13 mouse cellular contexts compared by ENCODE assay signal in genomic region chr5:15670789-15671188, GRCm38 (mm10). TPM values are rescaled to one million over a fixed set of nuclear protein-coding genes. Genes with fewer than 3 reads are reported as not detected.
DNase-seq lines count a peak whose midpoint lies in the region; ATAC-seq and TF ChIP-seq lines count a peak whose summit lies in the region.
"Not testable (repeated sequence)": the region's sequence is repeated elsewhere in the genome, so short reads cannot be mapped to it uniquely, and the experiment has no call there.
"Had no signal": no experiment of that assay in that cellular context is flagged by ENCODE, and none has a peak within 500 bp of the region (broad histone marks: within the 10 kb centered on the region; RNA-seq: fewer than 3 reads in every experiment).

No protein-coding gene starts in this region.

- not testable (repeated sequence) for H3K4me1 ChIP-seq in forebrain, embryonic 11.5 days (replicated peaks; ENCODE audit: control insufficient read depth, insufficient read depth, low read length); hindbrain, embryonic 11.5 days (replicated peaks; ENCODE audit: control insufficient read depth, insufficient read depth, low read length); kidney, embryonic 15.5 days; lung, embryonic 14.5 days (ENCODE audit: insufficient read depth); midbrain, embryonic 13.5 days (replicated peaks); stomach, embryonic 16.5 days (ENCODE audit: control insufficient read depth, insufficient read depth, low read length)

- H3K27ac ChIP-seq in forebrain, embryonic 11.5 days (ENCODE audit: low read depth, low read length); hindbrain, embryonic 11.5 days (ENCODE audit: low read depth, low read length); kidney, embryonic 15.5 days; lung, embryonic 14.5 days (ENCODE audit: low read depth); midbrain, embryonic 13.5 days; stomach, embryonic 16.5 days (ENCODE audit: low read length): not testable (repeated sequence)

- ATAC-seq in forebrain, embryonic 11.5 days (replicated peaks; ENCODE audit: low FRiP score) = 0 out of 2 replicates have a peak, but pooled peaks have one; percentile 21
- peak; percentile 56 for ATAC-seq in hindbrain, embryonic 11.5 days (ENCODE audit: low FRiP score)
- ATAC-seq in kidney, embryonic 15.5 days (replicated peaks; ENCODE audit: low FRiP score) = 0 out of 2 replicates have a peak, but pooled peaks have one; percentile 43
- ATAC-seq in lung, embryonic 14.5 days (ENCODE audit: insufficient read depth) = not testable (repeated sequence)
- peak; percentile 62; the same call in 1 of the 2 replicates for ATAC-seq in midbrain, embryonic 13.5 days
- 0 out of 2 replicates have a peak, but pooled peaks have one; percentile 37 for ATAC-seq in stomach, embryonic 16.5 days (ENCODE audit: insufficient read depth, low FRiP score)

- H3K36me3 ChIP-seq in forebrain, embryonic 11.5 days (ENCODE audit: control insufficient read depth, insufficient read depth, low read length); hindbrain, embryonic 11.5 days (ENCODE audit: control insufficient read depth, insufficient read depth, low read length); kidney, embryonic 15.5 days; lung, embryonic 14.5 days (ENCODE audit: insufficient read depth); midbrain, embryonic 13.5 days; stomach, embryonic 16.5 days (ENCODE audit: control insufficient read depth, insufficient read depth, low read length): not testable (repeated sequence)

- H3K4me3 ChIP-seq in forebrain, embryonic 11.5 days (ENCODE audit: low read depth, low read length); hindbrain, embryonic 11.5 days (ENCODE audit: low read depth, low read length); kidney, embryonic 15.5 days (replicated peaks); lung, embryonic 14.5 days (ENCODE audit: low read depth, low read length); midbrain, embryonic 13.5 days (replicated peaks); stomach, embryonic 16.5 days (replicated peaks; ENCODE audit: low read length): not testable (repeated sequence)

- H3K4me2 ChIP-seq in forebrain, embryonic 11.5 days (ENCODE audit: low read depth, low read length, severe bottlenecking); hindbrain, embryonic 11.5 days (replicated peaks; ENCODE audit: low read depth, low read length); kidney, embryonic 15.5 days; lung, embryonic 14.5 days; midbrain, embryonic 13.5 days (replicated peaks); stomach, embryonic 16.5 days (ENCODE audit: low read depth, low read length): not testable (repeated sequence)

- TF ChIP-seq CTCF in lung, embryonic 14.5 days (IDR thresholded peaks at IDR 0.05; ENCODE audit: low read depth) = not testable (repeated sequence)

- DNase-seq in 3T3-L1 (ENCODE audit: low read depth, low spot score) (peak; percentile 2), ZHBTc4 (ENCODE audit: low read depth, low spot score) (peak; percentile 65)
- peak; percentile 47 for DNase-seq in forebrain, embryonic 11.5 days (ENCODE audit: low spot score)
- not testable (repeated sequence) for DNase-seq in hindbrain, embryonic 11.5 days (ENCODE audit: low spot score)
- peak; percentile 1 for DNase-seq in lung, embryonic 14.5 days

- H3K27me3 ChIP-seq in forebrain, embryonic 11.5 days (ENCODE audit: control insufficient read depth, insufficient read depth, low read length); hindbrain, embryonic 11.5 days (ENCODE audit: control insufficient read depth, insufficient read depth, low read length); kidney, embryonic 15.5 days; lung, embryonic 14.5 days (ENCODE audit: insufficient read depth, low read length); midbrain, embryonic 13.5 days; stomach, embryonic 16.5 days (ENCODE audit: control insufficient read depth, insufficient read depth, low read length): not testable (repeated sequence)

- not testable (repeated sequence) for H3K9me3 ChIP-seq in forebrain, embryonic 11.5 days (ENCODE audit: control insufficient read depth, low read length); hindbrain, embryonic 11.5 days (ENCODE audit: control insufficient read depth, low read length); kidney, embryonic 15.5 days (replicated peaks); lung, embryonic 14.5 days (ENCODE audit: low read depth, low read length); stomach, embryonic 16.5 days (replicated peaks; ENCODE audit: control insufficient read depth, low read length)
- H3K9me3 ChIP-seq in midbrain, embryonic 13.5 days = peaks cover 20% of the 10 kb centered on the region

- 89% methylated on average over 7 of the region's 18 CpGs for WGBS in forebrain, embryonic 11.5 days
- WGBS in hindbrain, embryonic 11.5 days = 86% methylated on average over 7 of the region's 18 CpGs
- WGBS in kidney, embryonic 15.5 days = 89% methylated on average over 18 of the region's 18 CpGs
- 80% methylated on average over 7 of the region's 18 CpGs for WGBS in lung, embryonic 14.5 days
- 89% methylated on average over 13 of the region's 18 CpGs for WGBS in midbrain, embryonic 13.5 days
- 84% methylated on average over 7 of the region's 18 CpGs for WGBS in stomach, embryonic 16.5 days

- H3K9ac ChIP-seq in forebrain, embryonic 11.5 days (ENCODE audit: low read length); hindbrain, embryonic 11.5 days (ENCODE audit: low read depth, low read length); kidney, embryonic 15.5 days; lung, embryonic 14.5 days; midbrain, embryonic 13.5 days (replicated peaks); stomach, embryonic 16.5 days (ENCODE audit: low read length): not testable (repeated sequence)

RNA-seq across cellular contexts. Expression of gene 4930572O03Rik, which starts 13.9 kb away (rescaled TPM):
- not detected in 2 replicates for polyA plus RNA-seq in forebrain, embryonic 11.5 days (2014; fragmentation: Nextera tagmentation; extraction: Ambion mirVana)
- polyA plus RNA-seq in hindbrain, embryonic 11.5 days (2014; fragmentation: Nextera tagmentation; extraction: Ambion mirVana) = not detected in 2 replicates
- not detected in 2 replicates for polyA plus RNA-seq in kidney, embryonic 15.5 days (2015; fragmentation: Nextera tagmentation; extraction: Ambion mirVana)
- not detected in 2 replicates for polyA plus RNA-seq in lung, embryonic 14.5 days (2014; fragmentation: Nextera tagmentation; extraction: Ambion mirVana)
- not detected in 2 replicates for polyA plus RNA-seq in midbrain, embryonic 13.5 days (2015; fragmentation: Nextera tagmentation; extraction: Ambion mirVana)
- polyA plus RNA-seq in stomach, embryonic 16.5 days (2015; fragmentation: Nextera tagmentation; extraction: Ambion mirVana) = not detected in 2 replicates
- polyA plus RNA-seq: CD4-positive, CD25-positive, alpha-beta regulatory T cell, adult 4 months; embryonic facial prominence, embryonic 12.5 days; gonadal fat pad, adult 2 months; heart, embryonic 12.5 days; liver, embryonic 12.5 days had no signal

RNA-seq across cellular contexts. Expression of gene Speer4c, which starts 43.3 kb away (rescaled TPM):
- polyA plus RNA-seq in forebrain, embryonic 11.5 days (2014; fragmentation: Nextera tagmentation; extraction: Ambion mirVana) = not detected in 2 replicates
- polyA plus RNA-seq in hindbrain, embryonic 11.5 days (2014; fragmentation: Nextera tagmentation; extraction: Ambion mirVana) = not detected in 2 replicates
- polyA plus RNA-seq in kidney, embryonic 15.5 days (2015; fragmentation: Nextera tagmentation; extraction: Ambion mirVana) = not detected in 2 replicates
- not detected in 2 replicates for polyA plus RNA-seq in lung, embryonic 14.5 days (2014; fragmentation: Nextera tagmentation; extraction: Ambion mirVana)
- not detected in 2 replicates for polyA plus RNA-seq in midbrain, embryonic 13.5 days (2015; fragmentation: Nextera tagmentation; extraction: Ambion mirVana)
- not detected in 2 replicates for polyA plus RNA-seq in stomach, embryonic 16.5 days (2015; fragmentation: Nextera tagmentation; extraction: Ambion mirVana)
- polyA plus RNA-seq: CD4-positive, CD25-positive, alpha-beta regulatory T cell, adult 4 months; embryonic facial prominence, embryonic 12.5 days; gonadal fat pad, adult 2 months; heart, embryonic 12.5 days; liver, embryonic 12.5 days had no signal

RNA-seq across cellular contexts. Expression of gene Speer4d, which starts 51.9 kb away (rescaled TPM):
- polyA plus RNA-seq in forebrain, embryonic 11.5 days (2014; fragmentation: Nextera tagmentation; extraction: Ambion mirVana) = not detected in 2 replicates
- not detected in 2 replicates for polyA plus RNA-seq in hindbrain, embryonic 11.5 days (2014; fragmentation: Nextera tagmentation; extraction: Ambion mirVana)
- polyA plus RNA-seq in kidney, embryonic 15.5 days (2015; fragmentation: Nextera tagmentation; extraction: Ambion mirVana) = not detected in 2 replicates
- polyA plus RNA-seq in lung, embryonic 14.5 days (2014; fragmentation: Nextera tagmentation; extraction: Ambion mirVana) = not detected in 2 replicates
- not detected in 2 replicates for polyA plus RNA-seq in midbrain, embryonic 13.5 days (2015; fragmentation: Nextera tagmentation; extraction: Ambion mirVana)
- not detected in 2 replicates for polyA plus RNA-seq in stomach, embryonic 16.5 days (2015; fragmentation: Nextera tagmentation; extraction: Ambion mirVana)
- polyA plus RNA-seq: CD4-positive, CD25-positive, alpha-beta regulatory T cell, adult 4 months; embryonic facial prominence, embryonic 12.5 days; gonadal fat pad, adult 2 months; heart, embryonic 12.5 days; liver, embryonic 12.5 days had no signal
